Mouse (Mus musculus): ENCODE measurements around the gene Mrgprd. TPM values are rescaled to one million over a fixed set of nuclear protein-coding genes. Genes with fewer than 3 reads are reported as not detected.

Mrgprd gene
- polyA plus RNA-seq, 1 experiment from 2014 or later = not detected

DNA sequence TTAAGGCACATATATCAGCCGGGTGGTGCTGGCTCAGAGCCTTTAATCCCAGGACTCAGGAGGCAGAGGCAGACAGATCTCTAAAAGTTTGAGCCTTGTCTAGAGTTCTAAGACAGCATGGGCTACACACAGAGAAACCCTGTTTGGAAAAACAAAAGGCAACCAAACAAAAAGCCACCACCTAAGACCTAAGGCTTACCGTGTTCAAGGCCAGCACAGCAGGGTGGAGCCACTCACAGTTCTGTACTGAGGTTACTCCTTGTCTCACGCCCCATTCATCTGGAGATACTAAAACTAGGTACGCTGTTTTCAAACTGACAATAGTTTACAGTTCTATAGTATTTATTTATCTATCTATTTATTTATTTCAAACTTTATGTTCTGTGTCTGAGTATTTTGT is 29.2 kb upstream of the Mrgprd start:
- Histone ChIP-seq H3K4me2 (no peak overlapping the region), H3K4me1 (ENCODE audit: control insufficient read depth, insufficient read depth, low read length) (peaks cover 5% of the 10 kb centered on the region), H3K36me3 (ENCODE audit: control insufficient read depth, insufficient read depth, low read length) (no peaks in the 10 kb centered on the region), H3K9ac (ENCODE audit: low read length) (no peak overlapping the region), H3K9me3 (ENCODE audit: control insufficient read depth, low read length) (no peaks in the 10 kb centered on the region), H3K4me3 (ENCODE audit: low read depth, low read length) (no peak overlapping the region), H3K27me3 (ENCODE audit: control insufficient read depth, insufficient read depth, low read length) (no peaks in the 10 kb centered on the region), H3K27ac (ENCODE audit: low read depth, low read length) (no peak overlapping the region)
- no peak for ATAC-seq (ENCODE audit: low FRiP score)
- WGBS = 73% methylated on average over 4 of the region's 4 CpGs
- no peak for DNase-seq (ENCODE audit: low spot score, missing footprints)

DNA sequence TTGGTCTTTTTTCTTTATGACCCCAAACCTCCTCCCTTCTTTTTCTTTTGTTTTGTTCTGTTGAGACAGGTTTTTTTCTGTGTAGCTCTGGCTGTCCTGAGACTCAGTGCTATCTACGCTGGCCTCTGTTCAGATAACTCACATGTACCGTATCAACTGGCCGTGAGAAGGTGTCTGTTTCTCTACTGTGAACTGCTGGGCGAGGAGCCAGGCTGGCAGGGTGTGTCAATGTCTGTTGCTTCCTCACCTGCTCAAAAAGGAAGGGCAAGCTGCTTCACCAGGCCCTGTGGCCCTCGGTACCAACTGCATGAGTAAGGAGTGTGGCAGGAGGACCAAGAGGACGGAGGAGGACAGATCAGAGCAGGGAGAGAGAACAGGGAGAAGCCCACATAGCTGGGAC is 27.2 kb upstream of the Mrgprd start:
- Histone ChIP-seq H3K4me1 (ENCODE audit: control insufficient read depth, insufficient read depth, low read length) (peaks cover 5% of the 10 kb centered on the region), H3K4me2 (no peak overlapping the region), H3K27me3 (ENCODE audit: control insufficient read depth, insufficient read depth, low read length) (no peaks in the 10 kb centered on the region), H3K36me3 (ENCODE audit: control insufficient read depth, insufficient read depth, low read length) (no peaks in the 10 kb centered on the region), H3K9ac (ENCODE audit: low read length) (no peak overlapping the region), H3K9me3 (ENCODE audit: control insufficient read depth, low read length) (no peaks in the 10 kb centered on the region), H3K27ac (ENCODE audit: low read depth, low read length) (no peak overlapping the region), H3K4me3 (ENCODE audit: low read depth, low read length) (no peak overlapping the region)
- WGBS = 85% methylated on average over 6 of the region's 6 CpGs
- no peak for DNase-seq (ENCODE audit: low spot score, missing footprints)
- ATAC-seq (ENCODE audit: low FRiP score) = no peak

DNA sequence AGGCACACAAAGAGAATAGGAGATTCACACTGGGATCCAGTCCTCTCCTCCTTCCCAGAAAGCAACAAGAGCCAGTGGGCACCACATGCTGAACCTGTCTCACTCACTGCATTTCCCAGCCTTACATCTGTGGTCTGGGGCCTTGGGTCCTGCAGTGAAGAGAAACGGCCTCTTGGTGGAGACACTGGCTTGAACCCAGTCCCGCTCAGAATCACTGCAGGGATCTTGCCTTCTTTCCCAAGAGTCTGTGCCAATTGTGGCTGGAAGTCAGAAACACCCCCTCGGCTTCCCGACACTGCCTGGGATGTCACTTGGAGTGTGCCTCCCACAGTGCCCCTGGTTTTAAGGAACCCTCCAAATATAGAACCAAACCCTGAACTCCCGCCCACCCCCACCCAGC is 25.3 kb upstream of the Mrgprd start:
- Histone ChIP-seq H3K36me3 (ENCODE audit: control insufficient read depth, insufficient read depth, low read length) (no peaks in the 10 kb centered on the region), H3K27ac (ENCODE audit: low read depth, low read length) (no peak overlapping the region), H3K4me1 (ENCODE audit: control insufficient read depth, insufficient read depth, low read length) (no peaks in the 10 kb centered on the region), H3K4me3 (ENCODE audit: low read depth, low read length) (no peak overlapping the region), H3K4me2 (no peak overlapping the region), H3K9me3 (ENCODE audit: control insufficient read depth, low read length) (no peaks in the 10 kb centered on the region), H3K9ac (ENCODE audit: low read length) (no peak overlapping the region), H3K27me3 (ENCODE audit: control insufficient read depth, insufficient read depth, low read length) (no peaks in the 10 kb centered on the region)
- 23% methylated on average over 5 of the region's 5 CpGs for WGBS
- ATAC-seq (ENCODE audit: low FRiP score) (0 out of 2 replicates have a peak, but pooled peaks have one; percentile 19), DNase-seq (ENCODE audit: low spot score, missing footprints) (peak; percentile 87)

DNA sequence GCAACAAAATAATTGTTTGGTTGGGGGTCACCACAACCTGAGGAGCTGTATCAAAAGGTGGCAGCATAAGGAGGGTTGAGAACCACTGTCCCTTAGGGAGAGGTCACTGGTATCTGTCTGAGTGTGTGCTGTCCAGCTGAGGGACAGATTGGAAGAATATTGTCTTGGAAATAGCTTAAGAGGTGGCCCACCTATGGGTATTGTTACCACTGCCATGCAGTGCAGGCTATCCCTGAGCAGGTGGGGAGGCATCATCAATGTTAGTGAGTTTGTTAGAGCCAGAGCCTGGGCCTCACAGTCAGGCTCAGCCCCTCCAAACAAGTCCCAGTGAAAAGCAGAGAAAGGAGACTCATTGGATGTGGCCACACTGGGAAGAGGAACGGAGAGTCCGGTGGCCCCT is 22.8 kb upstream of the Mrgprd start:
- DNase-seq (ENCODE audit: low spot score, missing footprints) = no peak
- ATAC-seq (ENCODE audit: low FRiP score) = no peak
- H3K9me3 ChIP-seq (ENCODE audit: control insufficient read depth, low read length) = no peaks in the 10 kb centered on the region
- H3K4me1 ChIP-seq (ENCODE audit: control insufficient read depth, insufficient read depth, low read length) = no peaks in the 10 kb centered on the region
- H3K9ac ChIP-seq (ENCODE audit: low read length) = no peak overlapping the region
- no peaks in the 10 kb centered on the region for H3K36me3 ChIP-seq (ENCODE audit: control insufficient read depth, insufficient read depth, low read length)
- no peak overlapping the region for H3K4me3 ChIP-seq (ENCODE audit: low read depth, low read length)
- WGBS = 94% methylated on average over 2 of the region's 2 CpGs
- no peak overlapping the region for H3K4me2 ChIP-seq
- no peak overlapping the region for H3K27ac ChIP-seq (ENCODE audit: low read depth, low read length)
- H3K27me3 ChIP-seq (ENCODE audit: control insufficient read depth, insufficient read depth, low read length) = no peaks in the 10 kb centered on the region

DNA sequence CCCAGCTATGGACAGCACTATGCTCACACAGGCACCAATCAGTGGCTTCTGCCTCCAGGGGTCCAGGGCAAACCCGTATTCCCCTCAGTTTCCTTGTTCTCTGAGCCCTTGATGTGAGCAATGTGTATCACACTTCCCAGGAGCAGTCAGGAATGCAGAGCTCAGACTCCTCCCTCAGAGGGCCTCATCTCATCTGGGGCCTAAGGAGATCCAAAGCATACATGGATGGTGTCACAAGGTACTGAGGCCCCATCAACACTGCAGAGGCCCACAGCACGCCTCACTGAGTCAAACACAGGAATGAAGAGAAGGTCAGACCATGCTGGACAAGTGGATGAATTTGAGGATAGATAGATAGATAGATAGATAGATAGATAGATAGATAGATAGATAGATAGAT is 21.9 kb upstream of the Mrgprd start:
- H3K27ac ChIP-seq (ENCODE audit: low read depth, low read length) = no peak overlapping the region
- ATAC-seq (ENCODE audit: low FRiP score) (no peak), DNase-seq (ENCODE audit: low spot score, missing footprints) (no peak)
- H3K9me3 ChIP-seq (ENCODE audit: control insufficient read depth, low read length) = no peaks in the 10 kb centered on the region
- WGBS = 54% methylated on average over 2 of the region's 2 CpGs
- no peaks in the 10 kb centered on the region for H3K27me3 ChIP-seq (ENCODE audit: control insufficient read depth, insufficient read depth, low read length)
- no peak overlapping the region for H3K4me2 ChIP-seq
- no peak overlapping the region for H3K9ac ChIP-seq (ENCODE audit: low read length)
- no peaks in the 10 kb centered on the region for H3K36me3 ChIP-seq (ENCODE audit: control insufficient read depth, insufficient read depth, low read length)
- no peaks in the 10 kb centered on the region for H3K4me1 ChIP-seq (ENCODE audit: control insufficient read depth, insufficient read depth, low read length)
- no peak overlapping the region for H3K4me3 ChIP-seq (ENCODE audit: low read depth, low read length)

DNA sequence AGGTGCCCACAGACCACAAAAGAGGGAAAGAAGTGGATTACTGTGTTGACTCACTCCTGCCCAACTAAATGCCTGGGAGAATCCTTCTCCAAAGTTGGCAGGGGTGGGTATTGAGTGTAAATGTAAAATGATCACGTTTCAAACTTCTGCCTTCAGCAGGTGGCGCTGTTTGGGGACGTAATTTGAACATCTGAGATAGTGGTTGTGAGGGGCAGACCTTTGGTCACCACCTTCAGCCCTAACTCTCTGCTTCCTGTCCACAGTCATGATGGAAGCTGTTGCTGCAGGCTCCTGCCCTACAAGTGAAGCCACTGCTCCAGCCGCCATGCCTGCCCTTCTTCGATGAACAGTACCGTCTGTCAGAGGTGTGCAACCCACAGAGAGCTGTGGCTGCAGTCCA is 20.8 kb upstream of the Mrgprd start:
- Histone ChIP-seq H3K27ac (ENCODE audit: low read depth, low read length) (no peak overlapping the region), H3K4me1 (ENCODE audit: control insufficient read depth, insufficient read depth, low read length) (no peaks in the 10 kb centered on the region), H3K27me3 (ENCODE audit: control insufficient read depth, insufficient read depth, low read length) (no peaks in the 10 kb centered on the region)

DNA sequence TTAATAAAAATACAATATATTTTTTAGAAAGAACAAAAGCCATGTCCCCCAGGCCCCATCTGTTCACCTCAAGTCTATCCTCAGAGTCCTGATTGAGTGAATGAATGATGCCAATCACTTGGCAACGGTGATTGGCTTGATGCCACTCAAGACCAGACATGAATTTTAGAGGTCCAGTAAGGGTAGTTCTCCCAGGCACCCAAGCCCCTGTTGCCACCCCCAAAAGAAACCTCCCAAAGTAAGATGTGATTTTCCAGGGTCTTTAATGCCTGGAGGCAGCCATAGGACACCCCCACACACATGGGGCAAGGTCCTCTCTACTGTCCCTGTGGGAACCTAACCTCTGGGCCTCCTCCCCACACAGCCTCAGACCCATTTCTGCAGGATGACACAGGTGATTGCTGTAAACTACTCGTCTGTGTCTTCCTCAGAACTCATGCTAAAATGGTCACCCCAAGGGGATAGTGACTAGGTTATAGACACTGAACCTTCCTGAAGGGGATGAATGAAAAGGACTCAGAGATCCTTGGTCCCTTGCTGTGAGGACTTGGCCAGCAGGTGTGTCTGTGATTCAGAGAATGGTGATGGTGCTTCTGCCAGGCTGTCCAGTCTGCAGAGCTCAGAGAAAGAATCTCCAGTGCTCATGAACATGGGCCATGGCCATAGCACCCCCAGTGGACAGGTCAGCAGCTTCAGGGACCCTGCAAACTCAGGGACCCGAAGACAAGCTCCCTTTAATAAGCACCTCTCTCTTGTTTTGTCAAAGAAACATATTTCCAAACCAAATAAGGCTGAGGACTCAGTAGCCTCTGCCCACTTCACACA is 15.8 kb upstream of the Mrgprd start:
- 62% methylated on average over 3 of the region's 3 CpGs for WGBS
- Histone ChIP-seq H3K4me1 (ENCODE audit: control insufficient read depth, insufficient read depth, low read length) (peaks cover 8% of the 10 kb centered on the region), H3K36me3 (ENCODE audit: control insufficient read depth, insufficient read depth, low read length) (no peaks in the 10 kb centered on the region), H3K27ac (ENCODE audit: low read depth, low read length) (no peak overlapping the region), H3K9me3 (ENCODE audit: control insufficient read depth, low read length) (no peaks in the 10 kb centered on the region), H3K9ac (ENCODE audit: low read length) (no peak overlapping the region), H3K4me2 (no peak overlapping the region), H3K27me3 (ENCODE audit: control insufficient read depth, insufficient read depth, low read length) (no peaks in the 10 kb centered on the region), H3K4me3 (ENCODE audit: low read depth, low read length) (no peak overlapping the region)
- no peak for ATAC-seq (ENCODE audit: low FRiP score)
- DNase-seq (ENCODE audit: low spot score, missing footprints) = no peak

More for the DNA sequence above, 20.8 kb upstream of the Mrgprd start:
- Histone ChIP-seq H3K4me2 (no peak overlapping the region), H3K4me3 (ENCODE audit: low read depth, low read length) (no peak overlapping the region), H3K9me3 (ENCODE audit: control insufficient read depth, low read length) (no peaks in the 10 kb centered on the region), H3K9ac (ENCODE audit: low read length) (no peak overlapping the region), H3K36me3 (ENCODE audit: control insufficient read depth, insufficient read depth, low read length) (no peaks in the 10 kb centered on the region)
- DNase-seq (ENCODE audit: low spot score, missing footprints) (no peak), ATAC-seq (ENCODE audit: low FRiP score) (no peak)
- WGBS = 33% methylated on average over 6 of the region's 6 CpGs

DNA sequence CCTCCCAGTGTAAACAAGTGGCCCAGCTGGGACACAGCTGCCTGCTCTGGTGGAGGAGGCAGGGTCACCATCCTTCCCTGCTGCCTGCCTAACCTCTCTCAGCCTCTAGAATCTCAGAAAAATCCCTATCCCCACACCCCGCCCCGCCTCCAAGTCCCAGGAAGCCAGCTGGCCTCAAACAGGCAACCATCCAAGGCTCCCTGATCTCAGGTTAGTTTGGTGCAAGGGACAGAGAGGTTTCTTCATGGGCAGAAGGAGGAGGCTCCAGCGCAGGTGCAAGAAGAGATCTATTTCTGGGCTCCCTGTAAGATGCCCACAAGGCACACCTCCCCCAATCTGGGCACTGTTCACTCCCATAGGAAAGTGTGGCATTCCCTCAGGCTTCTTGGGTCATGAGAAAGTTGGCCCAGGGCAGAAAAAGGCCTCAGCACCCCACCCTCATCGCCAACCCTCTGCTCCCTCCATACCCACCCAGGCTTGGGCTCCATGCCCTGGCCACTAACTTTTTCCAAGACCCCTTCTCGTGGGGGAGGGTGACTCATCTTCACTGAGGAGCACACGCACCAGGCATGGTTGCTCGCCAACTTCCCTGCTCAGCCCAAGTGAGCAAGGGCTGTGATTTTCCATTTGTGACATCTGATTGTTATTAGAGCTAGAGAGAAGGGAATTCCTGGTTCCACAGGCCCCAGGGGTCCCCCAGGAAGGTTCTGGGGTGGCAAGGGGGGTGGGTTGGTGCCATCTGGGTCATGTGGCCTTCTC is 14.9 kb upstream of the Mrgprd start:
- H3K27ac ChIP-seq (ENCODE audit: low read depth, low read length) = no peak overlapping the region
- WGBS = 72% methylated on average over 7 of the region's 7 CpGs

DNA sequence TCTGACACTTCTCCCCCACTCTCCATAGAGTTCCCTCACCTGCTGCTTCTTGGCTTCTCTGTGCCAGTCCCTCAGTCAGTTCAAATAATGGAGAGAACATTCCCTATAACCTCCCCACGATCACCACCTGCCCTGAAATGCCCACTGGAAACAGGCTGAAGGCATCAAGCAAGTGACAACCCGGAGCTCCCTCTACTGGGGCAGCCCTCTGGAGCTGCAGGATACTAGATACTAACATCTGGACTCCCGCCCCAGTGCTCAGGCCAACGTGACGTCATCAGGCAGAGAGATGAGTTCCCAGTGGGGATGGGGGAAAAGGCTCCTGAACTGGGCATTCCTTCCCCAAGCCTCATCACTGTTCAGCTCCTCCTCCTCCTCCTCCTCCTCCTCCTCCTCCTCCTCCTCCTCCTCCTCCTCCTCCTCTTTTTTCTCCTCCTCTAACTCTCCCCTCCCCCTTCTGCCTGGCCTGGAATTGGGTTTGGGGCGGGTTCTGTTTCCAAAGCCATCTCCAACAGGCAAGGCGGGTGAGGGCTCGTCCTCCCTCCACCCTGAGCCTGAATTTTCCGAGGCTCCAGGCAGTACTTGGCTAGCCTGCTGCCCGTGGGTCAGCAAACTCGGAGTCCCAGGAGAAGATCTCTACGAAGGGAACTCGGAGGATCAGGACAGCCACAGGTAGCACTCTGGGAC is 14.2 kb upstream of the Mrgprd start, which contains the start of gene Mrgprf:
TSS of gene Mrgprf (plus strand) at position 508 of the 687 bp plus-strand sequence.
- H3K27me3 ChIP-seq (ENCODE audit: control insufficient read depth, insufficient read depth, low read length) = no peaks in the 10 kb centered on the region
- no peak within 1 kb of the TSS for H3K9ac ChIP-seq (ENCODE audit: low read length)
- ATAC-seq (ENCODE audit: low FRiP score) (no peak), DNase-seq (ENCODE audit: low spot score, missing footprints) (no peak)
- no peaks in the 10 kb centered on the region for H3K9me3 ChIP-seq (ENCODE audit: control insufficient read depth, low read length)
- H3K4me1 ChIP-seq (ENCODE audit: control insufficient read depth, insufficient read depth, low read length) = peaks cover 8% of the 10 kb centered on the region
- H3K27ac ChIP-seq (ENCODE audit: low read depth, low read length) = no peak within 1 kb of the TSS
- 46% methylated on average over 12 of the region's 13 CpGs for WGBS
- no peak within 1 kb of the TSS for H3K4me3 ChIP-seq (ENCODE audit: low read depth, low read length)
- no peaks in the 10 kb centered on the region for H3K36me3 ChIP-seq (ENCODE audit: control insufficient read depth, insufficient read depth, low read length)
- H3K4me2 ChIP-seq = no peak within 1 kb of the TSS

More for the DNA sequence above, 14.9 kb upstream of the Mrgprd start:
- H3K4me2 ChIP-seq = no peak overlapping the region
- H3K4me1 ChIP-seq (ENCODE audit: control insufficient read depth, insufficient read depth, low read length) = peaks cover 8% of the 10 kb centered on the region
- no peak for DNase-seq (ENCODE audit: low spot score, missing footprints)
- H3K36me3 ChIP-seq (ENCODE audit: control insufficient read depth, insufficient read depth, low read length) = no peaks in the 10 kb centered on the region
- no peaks in the 10 kb centered on the region for H3K9me3 ChIP-seq (ENCODE audit: control insufficient read depth, low read length)
- 0 out of 2 replicates have a peak, but pooled peaks have one; percentile 41 for ATAC-seq (ENCODE audit: low FRiP score)
- no peak overlapping the region for H3K9ac ChIP-seq (ENCODE audit: low read length)
- H3K4me3 ChIP-seq (ENCODE audit: low read depth, low read length) = no peak overlapping the region
- no peaks in the 10 kb centered on the region for H3K27me3 ChIP-seq (ENCODE audit: control insufficient read depth, insufficient read depth, low read length)

Measured in midbrain, embryonic 11.5 days (tissue).